Mouse (Mus musculus) left cerebral cortex, adult 6 months (tissue): ENCODE measurements around the gene Zfp995. TPM values are rescaled to one million over a fixed set of nuclear protein-coding genes. Genes with fewer than 3 reads are reported as not detected.

Experiments
- long read RNA-seq, 2 experiments: library from polyadenylated mRNA; unstranded; transcript quantifications; one replicate each; pipeline ENCODE4 v2.0.0; 2019 to 2020
- polyA plus RNA-seq: library from polyadenylated mRNA; unstranded; fragments of <200 nt; fragmentation: Nextera tagmentation; gene quantifications from 2 replicates; pipeline ENCODE4 v1.2.3, GENCODE M21; 2021

The Zfp995 gene
- 4.0 and 5.5 TPM in 2 replicates for polyA plus RNA-seq
- long read RNA-seq, experiment 1, transcript Zfp995-205 (5 exons, 2,221 nt) = major isoform, 34 of 45 reads
- long read RNA-seq, experiment 1, partial matches to known transcripts = 5 of 45 reads
- long read RNA-seq, experiment 1, other reads (novel, unspliced or antisense) = 5 of 45 reads
- long read RNA-seq, experiment 2, partial matches to known transcripts = 1 of 8 reads
- long read RNA-seq, experiment 2, other reads (novel, unspliced or antisense) = 3 of 8 reads

DNA sequence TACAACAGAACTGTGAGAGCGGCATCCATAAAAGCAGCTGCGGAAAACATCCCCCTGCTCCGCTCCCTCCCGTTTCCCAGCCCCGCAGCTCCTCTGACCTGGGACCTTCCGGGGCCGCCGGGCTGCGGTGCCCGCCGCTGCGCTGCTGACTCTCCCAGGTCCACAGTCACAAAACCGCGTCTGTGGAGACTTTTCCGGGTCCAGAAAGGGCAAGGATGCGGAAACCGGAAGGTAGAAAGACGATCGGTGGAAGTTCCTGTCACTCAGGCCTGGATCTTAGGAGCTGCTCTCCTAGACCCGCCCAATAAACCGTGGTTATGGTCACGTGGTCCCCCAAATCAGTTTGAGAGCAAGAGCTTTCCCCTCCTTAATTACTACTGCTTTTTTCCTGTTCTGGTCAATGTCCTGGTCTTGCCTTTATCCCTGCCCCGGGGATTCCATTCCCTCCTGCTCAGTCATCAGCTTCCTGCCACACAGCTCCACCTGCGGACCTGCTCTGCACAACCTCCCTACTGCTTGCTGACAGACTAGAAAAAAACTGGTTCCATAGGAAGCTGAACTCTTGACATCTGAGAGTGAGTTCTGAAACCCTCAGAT lies at the start of gene Zfp995:
TSS of gene Zfp995 (minus strand) at position 471 of the 597 bp plus-strand sequence.

DNA sequence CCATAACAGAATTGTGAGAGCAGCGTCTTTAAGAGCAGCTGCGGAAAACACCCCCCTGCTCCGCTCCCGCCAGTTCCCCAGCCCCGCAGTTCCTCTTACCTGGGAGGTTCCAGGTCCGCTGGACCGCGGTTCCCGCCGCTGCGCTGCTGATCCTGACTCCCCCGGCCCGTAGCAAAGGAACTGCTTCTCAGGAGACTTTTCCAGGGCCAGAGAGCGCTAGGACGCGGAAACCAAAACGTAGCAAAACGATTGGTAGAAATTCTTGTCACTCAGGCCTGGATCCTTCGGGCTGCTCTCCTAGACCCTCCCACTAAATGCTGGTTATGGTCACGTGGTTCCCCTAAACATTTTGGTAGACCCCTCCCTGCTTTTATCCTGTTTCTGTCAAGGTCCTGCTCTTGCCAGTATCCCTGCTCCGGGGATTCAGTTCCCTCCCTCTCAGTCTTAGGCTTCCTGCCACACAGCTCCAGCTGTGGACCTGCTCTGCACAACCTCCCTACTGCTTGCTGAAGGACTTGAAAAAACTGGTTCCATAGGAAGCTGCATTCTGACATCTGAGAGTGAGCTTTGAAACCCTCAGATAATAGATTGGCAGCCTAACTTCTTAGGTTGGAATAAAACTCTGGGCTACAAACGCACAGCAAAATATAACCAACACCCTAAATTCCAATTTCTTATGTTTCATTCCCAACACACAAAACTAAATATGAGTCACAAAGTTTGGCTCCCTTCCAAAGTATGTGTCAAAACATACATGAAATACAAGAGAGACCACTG lies 64.0 kb downstream of the Zfp995 start, which contains the start of gene Zfp820:
TSS of gene Zfp820 (minus strand) at position 228 of the 777 bp plus-strand sequence.

Other genes starting within 250 kb of the Zfp995 start
- gene Gm10226, start 218.1 kb downstream of the Zfp995 start, polyA plus RNA-seq = 1.6 and 2.8 TPM in 2 replicates
- gene Zfp760, start 202.2 kb downstream of the Zfp995 start, polyA plus RNA-seq = 1.9 and 2.8 TPM in 2 replicates
- gene Zfp229, start 179.1 kb downstream of the Zfp995 start, polyA plus RNA-seq = 0.64 and 0.78 TPM in 2 replicates
- gene Zfp820, start 64.2 kb downstream of the Zfp995 start, polyA plus RNA-seq = 0.26 and 0.33 TPM in 2 replicates
- 7.1 and 10.4 TPM in 2 replicates for gene Zfp942, start 52.5 kb upstream of the Zfp995 start, polyA plus RNA-seq
- gene Zfp943, start 52.6 kb upstream of the Zfp995 start, polyA plus RNA-seq = 8.7 and 12.1 TPM in 2 replicates